Mouse (Mus musculus): ENCODE results near the gene Gpr19.

Gpr19 gene

DNA sequence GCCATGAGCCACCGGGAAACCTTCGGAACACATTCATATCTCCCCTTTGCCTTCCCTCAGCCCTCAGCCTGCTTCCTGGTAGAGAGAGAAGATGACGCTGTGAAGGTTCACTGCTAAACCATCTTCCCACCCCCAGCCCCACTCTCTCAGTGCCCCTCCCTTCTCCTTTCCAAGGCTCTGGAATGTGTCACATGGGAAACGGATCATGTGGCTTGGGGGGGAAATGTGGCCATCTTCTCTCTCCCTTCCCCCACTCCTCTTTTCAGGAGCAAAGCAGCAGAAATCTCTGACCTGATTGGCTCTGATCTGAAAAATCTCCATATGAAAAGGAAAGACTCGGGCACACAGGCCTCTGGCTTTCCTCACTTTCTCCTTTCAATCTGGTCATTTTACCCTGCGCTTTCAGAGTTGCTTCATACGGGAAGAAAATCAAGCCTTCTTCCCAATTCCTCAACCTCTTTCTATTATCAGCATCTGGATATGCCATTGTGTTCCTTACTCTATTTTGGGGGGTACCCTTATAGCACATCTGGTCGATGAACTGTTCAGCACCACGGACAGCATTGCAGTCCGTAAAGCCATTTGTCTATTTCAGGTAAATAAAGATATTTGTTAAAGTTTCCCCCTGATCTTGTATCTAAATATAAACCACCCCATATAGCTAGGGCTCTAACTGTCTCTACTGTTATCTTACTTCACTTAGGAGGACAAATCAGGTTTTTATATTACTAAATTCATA, 10.5 kb downstream of the Gpr19 start:
- DNase-seq (ENCODE audit: low spot score in 2 of 2), result no peak

DNA sequence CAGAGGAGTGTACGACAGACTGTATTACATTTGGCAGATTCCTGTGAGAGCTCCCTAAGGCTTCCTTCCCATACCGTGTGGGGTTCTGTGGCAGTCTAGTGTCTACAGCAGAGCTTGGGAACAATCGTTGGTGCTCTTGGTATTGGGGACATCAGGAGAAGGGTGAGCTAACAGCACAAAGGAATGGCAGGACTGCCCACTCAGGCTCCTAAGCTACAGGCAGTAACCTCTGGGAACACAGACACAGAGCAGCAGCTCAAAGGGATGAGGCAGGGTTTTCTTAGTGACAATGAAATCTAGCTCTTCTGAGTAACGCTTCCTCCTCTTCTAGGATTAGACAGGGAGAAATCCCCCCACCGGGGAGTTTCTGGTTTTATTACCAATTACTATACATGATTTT, 11.4 kb downstream of the Gpr19 start:
- DNase-seq (ENCODE audit: low spot score in 2 of 2), result no peak

DNA sequence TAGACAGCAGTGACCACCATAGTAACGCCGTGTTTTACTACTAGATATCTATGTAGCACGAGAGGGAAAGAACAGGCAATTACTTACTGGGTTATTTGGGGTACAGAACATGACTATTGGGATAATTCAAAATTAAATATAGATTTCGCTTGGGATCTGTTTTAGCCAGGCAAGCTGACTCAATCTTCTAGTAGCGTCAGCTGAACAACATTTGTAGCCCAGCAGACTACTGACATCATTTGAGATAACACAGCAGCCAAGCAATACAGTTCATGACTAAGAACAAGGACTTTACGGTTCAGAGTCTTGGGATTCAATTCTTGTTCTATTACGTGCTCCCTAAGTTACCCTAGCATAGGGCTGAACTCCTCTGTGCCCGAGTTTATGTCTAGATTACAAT, 11.9 kb downstream of the Gpr19 start:
- no peak for DNase-seq (ENCODE audit: low spot score in 2 of 2)

DNA sequence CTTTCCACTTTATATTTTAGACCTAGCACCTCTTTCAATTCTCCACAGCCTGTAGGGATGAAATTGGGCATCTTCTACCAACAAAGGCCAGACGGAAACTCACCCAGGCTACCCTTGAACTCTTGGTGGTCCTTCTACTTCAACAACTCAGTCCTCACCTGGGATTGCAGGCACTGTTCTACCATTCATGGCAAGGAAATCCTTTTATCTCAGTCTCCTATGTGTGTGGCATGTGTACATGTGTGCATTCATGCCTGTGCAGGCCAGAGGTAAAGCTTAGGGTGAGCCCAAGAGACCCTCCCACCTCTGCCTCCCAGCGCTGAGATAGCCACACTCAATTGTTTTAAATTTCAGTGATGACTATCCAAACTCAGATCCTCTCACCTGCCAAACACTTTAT, 12.9 kb downstream of the Gpr19 start:
- no peak for DNase-seq (ENCODE audit: low spot score in 2 of 2)

DNA sequence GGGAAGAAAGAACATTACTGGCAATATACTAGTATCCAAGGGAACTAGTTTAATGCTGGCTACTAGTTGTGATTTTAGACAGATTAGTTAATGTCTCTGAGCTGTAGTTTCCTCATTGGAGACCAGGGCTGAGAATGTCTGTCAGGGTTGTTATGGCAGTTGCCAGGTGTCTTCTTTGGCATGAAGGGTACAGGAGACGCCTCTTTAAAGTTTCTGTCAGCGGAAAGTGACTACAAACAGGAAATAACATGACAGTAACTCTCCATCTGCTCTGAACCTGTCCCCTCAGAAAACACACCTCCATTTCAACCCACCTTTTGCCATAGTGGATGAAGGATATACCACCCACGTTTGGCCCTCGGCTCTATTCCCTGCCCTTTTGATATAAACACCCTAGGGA, 14.7 kb downstream of the Gpr19 start:
- DNase-seq (ENCODE audit: low spot score in 2 of 2), result no peak

DNA sequence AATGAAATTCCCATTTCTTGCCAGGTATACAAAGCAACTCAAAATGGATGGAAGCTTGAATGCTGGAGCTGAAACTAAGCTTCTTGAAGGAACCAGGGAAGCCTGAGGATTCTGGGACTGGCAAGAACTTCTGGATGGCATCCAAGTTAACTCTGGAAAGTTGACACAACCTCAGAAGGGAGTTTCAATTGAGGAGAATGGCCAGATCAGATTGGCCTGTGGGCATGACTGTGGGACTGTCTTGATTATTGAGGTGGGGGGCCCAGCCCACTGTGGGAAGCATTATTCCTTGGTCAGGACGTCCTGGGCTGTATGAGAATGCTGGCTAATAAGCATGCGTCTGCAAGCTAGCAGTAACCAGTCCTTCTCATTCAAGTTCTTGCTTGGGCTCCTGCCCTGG, 18.3 kb downstream of the Gpr19 start:
- no peak for DNase-seq (ENCODE audit: low spot score in 2 of 2)

DNA sequence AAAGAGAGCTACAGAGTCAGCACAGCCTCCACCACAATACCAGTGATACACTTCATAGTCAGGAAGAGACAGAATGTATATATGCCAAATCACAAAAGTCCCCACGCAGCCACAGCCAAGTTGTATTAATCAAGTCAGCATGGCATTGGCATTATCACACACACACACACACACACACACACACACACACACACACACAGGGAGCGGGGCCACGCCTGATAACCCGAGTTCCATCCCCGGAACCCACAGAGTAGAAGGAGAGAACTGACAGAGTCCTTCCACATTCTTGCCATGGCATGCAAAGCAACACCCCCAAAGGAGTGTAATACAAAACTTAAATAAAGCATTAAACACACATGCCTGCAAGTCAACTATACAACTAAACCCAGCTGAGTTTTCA, 18.8 kb downstream of the Gpr19 start:
- DNase-seq (ENCODE audit: low spot score in 2 of 2), result no peak

DNA sequence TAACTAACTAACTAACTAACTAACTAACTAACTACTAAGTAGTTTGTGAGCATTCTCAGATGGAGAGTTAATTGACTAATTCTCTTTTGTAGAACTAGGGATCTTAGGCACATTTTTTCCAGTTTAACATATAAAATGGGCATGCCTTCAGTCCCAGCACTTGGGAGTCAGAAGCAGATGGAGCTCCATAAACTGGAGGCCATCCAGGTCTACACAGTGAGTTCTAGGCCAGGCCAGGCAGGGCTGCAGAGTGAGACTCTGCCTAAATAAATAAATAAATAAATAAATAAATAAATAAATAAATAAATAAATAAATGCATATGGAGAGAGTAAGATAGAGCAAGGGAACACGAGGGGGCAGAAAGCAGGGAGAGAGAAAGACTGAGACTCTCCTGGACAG, 20.5 kb downstream of the Gpr19 start:
- DNase-seq (ENCODE audit: low spot score in 2 of 2), result no peak

DNA sequence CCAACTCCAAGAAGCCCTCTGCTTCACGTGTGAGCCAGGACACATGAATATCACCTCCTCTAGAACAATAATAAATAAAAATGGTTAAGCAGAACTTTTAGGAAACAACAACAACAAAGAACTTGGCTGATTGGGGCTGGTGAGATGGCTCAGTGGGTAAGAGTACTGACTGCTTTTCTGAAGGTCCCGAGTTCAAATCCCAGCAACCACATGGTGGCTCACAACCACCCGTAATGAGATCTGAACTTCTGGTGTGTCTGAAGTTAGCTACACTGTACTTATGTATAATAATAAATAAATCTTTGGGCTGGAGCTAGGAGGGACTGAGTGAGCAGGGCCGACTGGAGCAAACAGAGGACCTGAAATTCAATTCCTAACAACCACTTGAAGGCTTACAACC, 21.1 kb downstream of the Gpr19 start:
- DNase-seq (ENCODE audit: low spot score in 2 of 2), result no peak

DNA sequence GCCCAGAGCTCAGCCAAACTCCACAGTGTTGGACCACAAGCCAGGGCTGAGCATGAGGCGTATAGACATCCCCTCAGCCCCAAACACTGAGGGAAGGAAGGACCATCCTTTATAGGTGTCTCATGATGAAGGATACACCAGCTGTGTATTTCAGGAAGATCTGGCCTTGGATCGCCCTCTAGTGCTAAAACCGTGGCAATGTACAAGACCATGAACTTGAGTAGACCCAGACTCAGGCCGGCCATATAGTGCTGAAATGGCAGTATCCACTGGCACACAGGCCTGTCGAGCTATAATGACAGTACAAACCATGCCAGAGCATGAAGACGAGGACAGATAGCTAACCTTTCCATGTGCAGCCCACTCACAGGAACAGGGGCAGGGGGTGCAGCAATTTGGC, 21.6 kb downstream of the Gpr19 start:
- DNase-seq (ENCODE audit: low spot score in 2 of 2), result no peak

DNA sequence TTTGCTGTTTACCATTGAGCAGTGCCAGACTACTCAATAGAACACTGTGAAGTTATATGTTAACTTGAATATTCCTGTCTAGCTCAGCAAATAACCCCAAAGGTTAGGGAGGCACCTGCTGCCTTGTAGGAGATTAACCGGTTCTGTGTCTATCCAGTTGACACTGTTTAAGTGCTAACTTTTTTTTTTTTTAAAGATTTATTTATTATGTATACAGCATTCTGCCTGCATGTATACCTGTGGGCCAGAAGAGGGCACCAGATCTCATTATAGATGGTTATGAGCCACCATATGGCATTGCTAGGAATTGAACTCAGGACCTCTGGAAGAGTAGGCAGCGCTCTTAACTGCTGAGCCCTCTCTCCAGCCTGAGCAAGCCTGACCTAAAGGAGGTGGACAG, 25.4 kb downstream of the Gpr19 start:
- no peak for DNase-seq (ENCODE audit: low spot score in 2 of 2)

DNA sequence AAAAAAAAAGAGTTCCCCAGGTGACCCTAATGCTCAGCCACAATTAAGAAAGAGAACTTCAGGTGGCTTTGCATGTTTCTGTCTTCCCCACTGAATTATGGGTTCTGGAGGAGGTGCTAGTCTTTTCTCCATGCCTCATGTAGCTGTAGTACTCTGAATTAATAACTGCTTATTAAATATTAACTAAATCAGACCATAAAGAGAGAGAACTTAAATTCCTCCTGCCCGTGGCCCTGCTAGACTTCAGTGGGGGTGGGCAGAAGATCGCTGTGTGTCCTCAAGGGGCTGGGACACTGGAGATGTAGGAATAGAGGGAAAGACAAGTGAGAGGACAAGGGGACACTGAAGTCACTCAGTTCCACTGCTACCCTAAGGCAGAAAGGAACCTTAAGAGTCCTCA, 26.1 kb downstream of the Gpr19 start:
- no peak for DNase-seq (ENCODE audit: low spot score in 2 of 2)

DNA sequence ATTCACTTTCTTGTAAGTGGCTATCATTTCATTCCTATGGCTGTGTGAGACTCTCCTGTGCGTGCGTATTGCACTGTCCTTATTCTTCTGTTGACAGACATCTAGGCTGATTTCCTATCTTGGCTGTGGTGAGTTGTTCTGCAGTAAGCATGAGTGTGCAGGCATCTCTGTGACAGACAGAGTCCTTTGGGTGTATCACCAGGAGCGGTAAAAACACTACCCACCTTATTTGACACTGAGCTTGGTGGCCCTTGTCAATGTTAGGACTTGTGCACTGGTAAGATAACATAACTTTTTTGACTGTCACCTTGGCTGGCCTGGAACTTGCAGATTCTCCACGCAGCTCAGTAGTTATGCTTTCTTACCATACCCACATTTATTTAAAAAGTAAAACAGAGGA, 27.5 kb downstream of the Gpr19 start:
- no peak for DNase-seq (ENCODE audit: low spot score in 2 of 2)

DNA sequence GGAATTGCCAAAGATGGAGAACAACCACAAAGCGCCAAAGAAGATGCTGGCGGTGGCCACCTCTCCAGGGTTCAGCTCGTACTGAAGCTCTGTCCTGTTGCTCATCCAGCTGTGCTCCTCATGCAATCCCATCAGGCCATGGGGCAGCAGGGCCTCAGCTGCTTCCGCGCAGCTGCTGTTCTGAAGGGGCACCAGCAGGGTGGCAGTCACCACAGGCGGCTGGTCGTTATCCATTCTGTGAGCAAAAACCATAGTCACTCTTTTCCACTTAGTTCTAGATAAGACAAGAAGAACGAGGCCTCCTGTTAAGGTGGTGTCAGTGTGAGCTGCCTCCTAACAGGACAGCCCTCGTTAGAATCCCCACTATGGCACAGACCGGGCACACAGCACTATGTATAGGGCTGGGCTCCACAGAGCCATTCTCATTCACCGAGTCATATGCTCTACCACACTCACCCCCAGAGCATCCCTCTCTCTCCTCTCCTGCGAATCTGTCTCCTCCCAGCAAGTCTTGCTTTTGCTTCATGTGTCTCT, 28.1 kb downstream of the Gpr19 start:
- DNase-seq (ENCODE audit: low spot score in 2 of 2), result no peak

DNA sequence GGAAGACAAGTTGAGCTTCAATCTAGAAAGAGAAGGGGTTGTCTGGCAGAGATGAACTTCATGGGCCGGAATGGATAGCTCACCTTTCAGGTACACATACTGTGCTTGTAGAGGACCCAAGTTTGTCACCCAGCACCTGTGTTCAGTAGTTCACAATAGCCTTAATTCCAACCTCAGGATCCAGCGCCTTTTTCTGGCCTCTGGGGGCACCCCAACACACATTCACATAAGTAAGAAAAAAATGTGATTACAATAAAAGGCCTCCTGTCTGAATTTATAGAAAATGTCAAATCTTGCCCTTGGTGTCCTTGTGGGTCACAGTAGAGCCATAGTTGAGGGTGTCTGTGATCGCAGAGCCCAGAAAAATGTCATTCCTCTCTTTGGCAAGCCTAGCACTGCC, 31.1 kb downstream of the Gpr19 start:
- no peak for DNase-seq (ENCODE audit: low spot score in 2 of 2)

DNA sequence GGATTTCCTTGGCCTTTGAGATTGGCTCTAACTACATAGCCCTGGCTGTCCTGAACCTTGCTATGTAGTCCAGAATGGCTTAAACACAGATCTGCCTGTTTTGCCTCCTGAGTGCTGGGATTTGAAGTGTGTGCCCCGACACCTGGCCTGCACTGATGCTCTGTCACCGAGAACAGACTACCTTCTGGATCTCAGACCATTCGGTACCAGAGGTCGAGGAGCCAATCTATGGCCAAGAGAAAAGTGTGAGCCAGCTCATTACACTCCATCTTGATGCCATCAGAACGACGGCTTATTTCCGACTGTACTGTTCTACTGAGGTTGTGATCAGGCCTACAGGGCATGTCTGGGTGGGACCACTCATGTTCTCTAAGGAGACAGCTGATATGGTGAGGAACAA, 32.3 kb downstream of the Gpr19 start:
- DNase-seq (ENCODE audit: low spot score in 2 of 2), result no peak

DNA sequence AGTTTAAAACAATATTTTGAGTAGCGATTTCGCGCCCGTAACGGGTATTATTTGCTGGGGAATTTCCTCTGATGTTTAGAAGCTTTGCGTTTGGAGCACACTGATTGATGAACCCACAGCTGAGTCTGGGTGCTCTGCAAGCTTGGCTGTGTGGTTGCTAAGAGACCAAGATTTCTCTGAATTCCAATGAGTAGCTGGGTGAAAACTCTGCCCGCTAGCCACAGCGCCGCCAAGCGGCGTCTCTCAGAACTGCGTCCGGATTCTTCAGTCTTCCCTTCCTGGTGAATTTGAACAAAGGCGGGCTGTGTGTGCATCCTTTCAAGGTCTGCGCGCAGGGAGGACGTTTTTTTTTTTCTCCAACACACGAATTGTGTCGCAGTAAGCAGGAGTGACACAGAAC, 35.2 kb downstream of the Gpr19 start:
- DNase-seq (ENCODE audit: low spot score in 2 of 2), result peak; percentile 81 to 96

DNA sequence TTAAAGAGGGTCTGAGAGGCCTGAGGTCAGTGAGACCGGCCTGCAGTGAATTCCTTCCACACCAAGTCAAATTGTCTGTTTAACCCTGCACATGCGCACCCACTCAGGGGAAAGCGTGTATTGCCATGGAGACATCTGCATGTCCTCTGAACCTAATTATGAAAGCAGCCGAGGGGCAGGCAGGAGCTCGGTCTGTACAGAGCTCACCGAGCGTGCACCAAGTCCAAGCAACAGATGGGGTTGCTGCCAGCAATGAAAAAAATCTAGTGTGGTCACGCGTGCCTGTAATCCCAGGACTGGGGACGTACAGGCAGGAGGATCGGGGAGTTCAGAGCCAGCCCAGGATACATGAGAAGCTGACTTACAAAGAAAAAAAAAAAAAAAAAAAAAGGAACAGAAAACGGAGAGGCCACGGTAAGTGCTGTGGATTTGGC, 35.7 kb downstream of the Gpr19 start:
- DNase-seq (ENCODE audit: low spot score in 2 of 2), result no peak

DNA sequence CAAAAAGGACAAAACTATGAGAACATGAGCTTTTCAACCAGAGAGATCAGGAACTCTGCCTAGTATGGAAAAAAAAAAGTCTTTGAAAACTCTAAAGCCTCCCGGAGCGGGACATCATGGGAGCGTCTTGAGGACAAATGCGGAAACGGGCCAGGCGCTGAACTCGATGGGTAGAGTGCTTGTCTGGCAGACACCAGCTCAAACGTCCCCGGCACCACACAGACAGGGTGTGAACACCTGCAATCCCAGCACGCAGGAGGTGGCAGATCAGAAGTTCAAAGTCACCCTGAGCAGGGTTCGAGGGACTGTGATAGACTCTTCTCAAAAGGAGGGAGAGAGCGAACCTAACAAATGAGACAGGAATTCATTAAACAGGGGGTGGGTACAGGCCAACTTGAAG, 37.0 kb downstream of the Gpr19 start:
- no peak for DNase-seq (ENCODE audit: low spot score in 2 of 2)

DNA sequence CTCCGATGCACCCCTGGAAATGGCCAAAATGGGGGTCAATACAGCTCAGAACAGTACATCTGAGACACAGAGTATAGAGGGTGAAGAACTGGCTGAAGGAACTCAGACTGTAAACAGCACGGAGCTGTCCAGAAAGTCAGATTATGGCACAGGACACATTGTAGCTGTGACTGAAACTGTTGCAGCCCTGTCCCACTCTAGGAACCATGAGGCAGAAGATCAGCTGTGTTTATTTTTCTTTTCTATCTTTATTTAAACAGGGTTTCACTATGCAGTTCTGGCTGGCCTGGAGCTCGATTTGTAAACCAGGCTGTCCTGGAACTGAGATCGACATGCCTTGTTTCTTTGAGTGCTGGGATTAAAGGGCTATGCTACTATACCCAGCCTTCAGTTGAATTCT, 38.1 kb downstream of the Gpr19 start:
- no peak for DNase-seq (ENCODE audit: low spot score in 2 of 2)

DNA sequence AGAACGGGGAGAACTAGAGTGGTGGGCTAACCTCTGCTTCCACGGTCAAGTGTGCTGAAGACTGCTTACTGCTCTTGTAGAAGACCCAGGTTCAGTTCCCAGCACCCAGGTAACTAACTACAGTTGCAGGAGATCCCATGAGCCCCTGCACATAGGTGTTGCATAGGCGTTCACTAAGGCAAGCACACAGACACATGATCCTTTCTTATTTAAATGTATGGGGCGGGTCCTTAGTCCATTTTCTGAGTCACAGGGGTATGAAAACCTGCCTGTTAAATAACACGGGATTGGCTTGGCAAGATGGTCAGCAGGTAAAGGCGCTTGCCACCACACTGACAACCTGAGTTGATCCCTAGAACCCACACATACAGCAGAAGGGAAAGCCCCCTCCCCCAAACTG, 39.4 kb downstream of the Gpr19 start:
- DNase-seq (ENCODE audit: low spot score in 2 of 2), result no peak

DNA sequence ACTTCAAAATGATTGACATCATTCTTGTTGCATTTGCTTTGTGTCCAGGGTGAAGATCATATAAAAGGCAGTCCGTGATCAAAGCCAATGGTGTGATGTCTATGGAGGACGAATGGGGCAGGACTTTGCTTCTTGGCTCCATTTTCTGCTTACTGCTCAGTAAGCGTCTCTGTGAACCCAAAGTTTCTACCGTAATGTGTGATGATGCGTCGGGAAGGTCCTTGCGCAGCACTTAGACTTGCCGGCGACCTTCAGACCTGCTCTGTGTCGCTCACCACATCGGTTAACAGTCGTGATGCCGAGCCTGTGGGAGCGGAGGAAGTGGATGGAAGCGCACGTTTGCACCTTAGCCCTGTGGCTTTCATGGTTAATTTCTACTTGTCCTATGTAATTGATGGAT, 42.5 kb downstream of the Gpr19 start:
- no peak for DNase-seq (ENCODE audit: low spot score in 2 of 2)

DNA sequence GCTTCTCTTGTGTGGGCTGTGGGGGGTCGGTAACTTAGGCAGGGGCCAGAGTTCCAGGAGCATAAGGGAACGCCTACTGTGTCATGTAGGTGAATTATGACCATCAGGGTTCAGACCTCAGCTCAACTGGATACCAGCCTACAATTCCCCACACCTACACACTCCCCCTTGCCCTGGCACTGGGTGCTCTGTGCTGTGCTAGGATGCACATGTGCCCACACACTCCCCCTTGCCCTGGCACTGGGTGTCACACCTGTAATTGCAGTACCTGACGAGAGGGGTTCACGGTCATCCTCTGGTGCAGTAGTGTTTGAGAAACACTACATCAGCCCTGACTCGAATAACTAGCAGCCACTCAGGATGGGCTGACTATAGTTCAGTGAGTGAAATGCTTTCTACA, 43.6 kb downstream of the Gpr19 start:
- no peak for DNase-seq (ENCODE audit: low spot score in 2 of 2)

DNA sequence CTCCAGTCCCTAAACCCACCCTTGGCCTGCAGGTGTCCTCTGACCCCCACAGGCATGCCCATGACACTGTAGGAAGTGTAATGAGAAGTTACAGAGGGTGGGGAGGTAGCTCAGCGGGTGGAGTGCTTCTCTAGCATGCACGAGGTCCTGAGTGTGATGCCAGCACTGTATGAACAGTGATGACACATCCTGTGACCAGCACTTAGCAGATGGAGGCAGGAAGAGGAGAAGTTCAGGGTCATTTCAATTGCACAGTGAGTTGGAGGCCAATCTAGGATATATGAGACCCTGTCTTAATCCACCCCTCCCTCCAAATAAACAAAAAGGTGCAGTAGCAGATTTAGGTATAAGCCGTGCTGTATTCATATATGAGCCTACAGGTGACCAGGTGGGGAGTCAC, 48.4 kb downstream of the Gpr19 start:
- no peak for DNase-seq (ENCODE audit: low spot score in 2 of 2)
